Mouse (Mus musculus) left cerebral cortex, postnatal 4 days (tissue): ENCODE results near the gene Gm3252. TPM values are rescaled to one million over a fixed set of nuclear protein-coding genes. Genes with fewer than 3 reads are reported as not detected.
"Not testable (repeated sequence)": the region's sequence is repeated elsewhere in the genome, so short reads cannot be mapped to it uniquely, and the experiment has no call there.

Experiments
- DNase-seq: peaks from one replicate; pipeline ENCODE4 v3.0.0-alpha.2; 2022
- intact Hi-C: fragments of 180-260 bp; cut with DNase I; formaldehyde crosslinking; loops from one replicate; pipeline ENCODE4 v1.15.1; 2025
- total RNA-seq, 2 experiments: library from RNA; stranded (reverse); gene quantifications; 2 replicates each; pipeline ENCODE4 v1.2.3; 2021

Gm3252 gene
- 1 to 10 TPM; 2.5 to 2.6 TPM for total RNA-seq

- DNase-seq, intact Hi-C loops: not testable (repeated sequence)
These were observed at the start of gene Gm3252 for GRCm38 (mm10) chr14:4726038-4726880. Gene Gm3252 (plus strand): TSS chr14:4726775.

DNA sequence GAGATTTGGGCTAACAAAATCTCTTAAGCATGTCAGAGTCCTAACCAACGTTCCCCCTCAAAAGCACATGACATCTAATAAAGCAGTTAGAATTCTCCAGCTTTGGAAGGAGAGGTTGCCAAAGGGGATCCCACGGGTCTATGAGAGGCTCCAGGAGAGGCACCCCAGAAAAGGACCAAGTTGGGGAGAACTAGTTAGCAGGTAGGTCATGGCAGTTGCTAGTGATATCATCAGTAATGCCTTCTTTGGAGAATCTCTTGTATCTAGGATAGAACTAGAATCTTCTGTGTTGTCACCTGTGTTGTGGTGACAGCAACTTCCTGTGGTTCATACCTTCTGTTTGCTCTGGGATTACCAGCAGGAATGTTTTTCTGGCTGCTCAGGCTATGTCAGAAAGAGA, 17.6 kb upstream of the Gm3252 start, which contains the start of gene Gm7876:
Gm7876 (plus strand) TSS at position 301 of the 400 bp plus-strand sequence.
- DNase-seq, intact Hi-C loops: not testable (repeated sequence)

DNA sequence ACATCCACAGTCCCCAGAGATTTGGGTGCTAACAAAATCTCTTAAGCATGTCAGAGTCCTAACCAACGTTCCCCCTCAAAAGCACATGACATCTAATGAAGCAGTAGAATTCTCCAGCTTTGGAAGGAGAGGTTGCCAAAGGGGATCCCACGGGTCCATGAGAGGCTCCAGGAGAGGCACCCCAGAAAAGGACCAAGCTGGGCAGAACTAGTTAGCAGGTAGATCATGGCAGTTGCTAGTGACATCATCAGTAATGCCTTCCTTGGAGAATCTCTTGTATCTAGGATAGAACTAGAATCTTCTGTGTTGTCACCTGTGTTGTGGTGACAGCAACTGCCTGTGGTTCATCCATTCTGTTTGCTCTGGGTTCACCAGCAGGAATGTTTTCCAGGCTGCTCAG, 49.5 kb downstream of the Gm3252 start, which contains the start of gene Gm9602:
Gm9602 (plus strand) TSS at position 301 of the 400 bp plus-strand sequence.
- intact Hi-C loops = not testable (repeated sequence)

More for the DNA sequence above, 49.5 kb downstream of the Gm3252 start, which contains the start of gene Gm9602:
- DNase-seq = not testable (repeated sequence)

Other genes with a start within 250 kb of the Gm3252 start
- gene Gm3182, start 245.0 kb upstream of the Gm3252 start, total RNA-seq = not detected
- gene Gm3047, start 171.4 kb upstream of the Gm3252 start, total RNA-seq = not detected
- 1 to 10 TPM; 1.0 to 1.2 TPM for gene Gm8159, start 94.4 kb upstream of the Gm3252 start, total RNA-seq
- gene Gm3239, start 62.6 kb upstream of the Gm3252 start, total RNA-seq = 1 to 10 TPM in 1 of 2 experiments, under 1 TPM in 1; 0.66 to 1.0 TPM
- gene Gm7876, start 17.5 kb upstream of the Gm3252 start, total RNA-seq = under 1 TPM; 0.52 TPM
- not detected for gene Gm9602, start 49.6 kb downstream of the Gm3252 start, total RNA-seq
- gene Gm3269, start 111.3 kb downstream of the Gm3252 start, total RNA-seq = under 1 TPM in 1 of 2 experiments, not detected in 1; 0.44 TPM
- gene Gm3264, start 128.8 kb downstream of the Gm3252 start, total RNA-seq = 10 to 100 TPM; 35.8 to 36.1 TPM
- not detected for gene Gm3278, start 165.6 kb downstream of the Gm3252 start, total RNA-seq